In the genomic region with DNA sequence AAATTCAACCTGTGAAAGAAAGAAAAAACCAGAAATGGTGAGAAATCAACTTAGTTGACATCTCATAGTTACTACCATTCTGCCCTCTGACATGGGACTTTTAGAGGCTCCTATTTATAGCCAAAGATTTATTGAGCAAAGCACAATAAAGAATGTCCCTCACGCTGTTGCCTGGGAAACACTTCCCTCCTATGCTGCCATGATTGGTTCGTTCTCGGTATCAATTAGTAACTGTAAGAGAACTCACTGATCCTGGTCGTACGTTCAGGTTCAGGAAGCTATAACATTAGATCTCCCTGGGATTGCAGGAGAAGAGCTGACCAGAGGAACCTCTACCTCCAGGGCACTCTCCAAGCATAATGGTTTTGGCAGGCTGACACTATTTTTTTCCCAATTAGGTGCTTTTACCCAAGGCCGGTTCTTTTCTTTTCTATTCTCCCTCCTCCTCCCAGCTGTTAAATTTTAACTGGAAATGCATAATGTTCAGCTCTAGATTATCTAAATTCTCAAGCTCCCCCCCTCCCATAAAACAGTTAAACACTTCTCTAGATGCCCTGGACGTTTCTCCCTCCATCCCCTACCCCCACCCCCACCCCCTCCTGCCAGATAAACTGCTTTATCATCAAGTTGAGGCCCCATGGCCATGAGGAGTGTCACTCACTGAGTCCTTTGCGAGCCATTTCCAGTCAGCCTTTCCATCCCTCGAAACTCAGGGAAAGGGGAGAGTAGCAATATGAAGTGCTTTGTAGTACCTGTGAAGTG, we compare ENCODE assay signal across 13 mouse cellular contexts.
DNase-seq lines count a peak whose midpoint lies in the region; ATAC-seq and TF ChIP-seq lines count a peak whose summit lies in the region.
"Had no signal": no experiment of that assay in that cellular context is flagged by ENCODE, and none has a peak within 500 bp of the region (broad histone marks: within the 10 kb centered on the region; RNA-seq: fewer than 3 reads in every experiment).

No protein-coding gene starts in this region.

- TF ChIP-seq CTCF in cortical plate, adult 2 months (IDR thresholded peaks at IDR 0.05; ENCODE audit: extremely low read depth, insufficient read depth, low read length) = no peak

- peak overlapping the region; percentile 53 for H3K4me2 ChIP-seq in kidney, embryonic 15.5 days
- H3K4me2 ChIP-seq in hindbrain, embryonic 11.5 days (replicated peaks; ENCODE audit: low read depth, low read length) = 0 out of 2 replicates have a peak overlapping the region, but pooled peaks have one; percentile 2
- H3K4me2 ChIP-seq in limb, embryonic 13.5 days (replicated peaks) = peak overlapping the region; percentile 44
- H3K4me2 ChIP-seq: heart, embryonic 11.5 days; liver, embryonic 15.5 days; stomach, embryonic 15.5 days had no signal

- H3K27me3 ChIP-seq in kidney, embryonic 15.5 days = no peaks in the 10 kb centered on the region
- H3K27me3 ChIP-seq in hindbrain, embryonic 11.5 days (ENCODE audit: control insufficient read depth, insufficient read depth, low read length) = no peaks in the 10 kb centered on the region
- H3K27me3 ChIP-seq in limb, embryonic 13.5 days = no peaks in the 10 kb centered on the region
- H3K27me3 ChIP-seq: liver, embryonic 15.5 days; stomach, embryonic 15.5 days had no signal

- H3K4me3 ChIP-seq in kidney, embryonic 15.5 days (replicated peaks) = peak overlapping the region; percentile 26
- no peak overlapping the region for H3K4me3 ChIP-seq in cortical plate, adult 2 months (ENCODE audit: insufficient read depth, low read length)
- no peak overlapping the region for H3K4me3 ChIP-seq in hindbrain, embryonic 11.5 days (ENCODE audit: low read depth, low read length)
- H3K4me3 ChIP-seq in limb, embryonic 13.5 days = no peak overlapping the region
- H3K4me3 ChIP-seq: liver, embryonic 15.5 days; stomach, embryonic 15.5 days had no signal

- peak; percentile 84 for ATAC-seq in kidney, embryonic 15.5 days (replicated peaks; ENCODE audit: low FRiP score)
- peak; percentile 58 for ATAC-seq in hindbrain, embryonic 11.5 days (ENCODE audit: low FRiP score)
- no peak for ATAC-seq in limb, embryonic 13.5 days (ENCODE audit: low FRiP score, low read depth)
- ATAC-seq: Patski had no signal

- no peaks in the 10 kb centered on the region for H3K9me3 ChIP-seq in kidney, embryonic 15.5 days (replicated peaks)
- H3K9me3 ChIP-seq in hindbrain, embryonic 11.5 days (ENCODE audit: control insufficient read depth, low read length) = no peaks in the 10 kb centered on the region
- no peaks in the 10 kb centered on the region for H3K9me3 ChIP-seq in limb, embryonic 13.5 days
- H3K9me3 ChIP-seq: liver, embryonic 15.5 days; stomach, embryonic 15.5 days had no signal

- no peak for DNase-seq in kidney, postnatal 25 days
- DNase-seq in hindbrain, embryonic 11.5 days (ENCODE audit: low spot score) = no peak
- no peak for DNase-seq in layer of hippocampus, postnatal 36 days
- DNase-seq in right cerebral cortex, postnatal 25 days = no peak
- DNase-seq in c-Kit-positive CD71-positive TER-119-positive erythroid progenitor cells, embryonic 14.5 days (ENCODE audit: low spot score) = no peak
- DNase-seq: cerebellum, postnatal 10 days had no signal

- WGBS in kidney, embryonic 15.5 days = 10% methylated on average over 9 of the region's 9 CpGs
- 22% methylated on average over 9 of the region's 9 CpGs for WGBS in hindbrain, embryonic 11.5 days
- 13% methylated on average over 9 of the region's 9 CpGs for WGBS in limb, embryonic 13.5 days

- H3K4me1 ChIP-seq in kidney, embryonic 15.5 days = peaks cover 17% of the 10 kb centered on the region
- H3K4me1 ChIP-seq in cortical plate, adult 2 months (ENCODE audit: control insufficient read depth, insufficient read depth, low read length) = peaks cover 5% of the 10 kb centered on the region
- 0 out of 2 replicates have a peak, but pooled peaks cover 2% of the 10 kb centered on the region for H3K4me1 ChIP-seq in hindbrain, embryonic 11.5 days (replicated peaks; ENCODE audit: control insufficient read depth, insufficient read depth, low read length)
- H3K4me1 ChIP-seq in limb, embryonic 13.5 days = peaks cover 16% of the 10 kb centered on the region
- H3K4me1 ChIP-seq: liver, embryonic 15.5 days; stomach, embryonic 15.5 days had no signal

- no peak for TF ChIP-seq POLR2A in cortical plate, adult 2 months (IDR thresholded peaks at IDR 0.05; ENCODE audit: extremely low read depth, insufficient read depth, low read length)

- H3K9ac ChIP-seq in kidney, embryonic 15.5 days = no peak overlapping the region
- no peak overlapping the region for H3K9ac ChIP-seq in hindbrain, embryonic 11.5 days (ENCODE audit: low read depth, low read length)
- no peak overlapping the region for H3K9ac ChIP-seq in limb, embryonic 13.5 days
- H3K9ac ChIP-seq: liver, embryonic 15.5 days; stomach, embryonic 15.5 days had no signal

- peak overlapping the region; percentile 64 for H3K27ac ChIP-seq in kidney, embryonic 15.5 days
- peak overlapping the region; percentile 67; the same call in 1 of the 2 replicates for H3K27ac ChIP-seq in cortical plate, adult 2 months (ENCODE audit: insufficient read depth, low read length)
- H3K27ac ChIP-seq in hindbrain, embryonic 11.5 days (ENCODE audit: low read depth, low read length) = no peak overlapping the region
- H3K27ac ChIP-seq in limb, embryonic 13.5 days = no peak overlapping the region
- H3K27ac ChIP-seq: liver, embryonic 15.5 days; stomach, embryonic 15.5 days had no signal

- H3K36me3 ChIP-seq in kidney, embryonic 15.5 days = no peaks in the 10 kb centered on the region
- H3K36me3 ChIP-seq in hindbrain, embryonic 11.5 days (ENCODE audit: control insufficient read depth, insufficient read depth, low read length) = no peaks in the 10 kb centered on the region
- no peaks in the 10 kb centered on the region for H3K36me3 ChIP-seq in limb, embryonic 13.5 days
- H3K36me3 ChIP-seq: liver, embryonic 15.5 days; stomach, embryonic 15.5 days had no signal

Comparison
In these comparisons a context has a peak if more than half of its experiments do, and no peak if none do; other contexts are left out.
1. H3K27ac ChIP-seq: peak in kidney, embryonic 15.5 days (single experiment) and cortical plate, adult 2 months (single experiment); none in hindbrain, embryonic 11.5 days (single experiment) and limb, embryonic 13.5 days (single experiment).
2. H3K4me2 ChIP-seq: peak in every context shown above with its lines; median percentile 53 in kidney, embryonic 15.5 days; 44 in limb, embryonic 13.5 days; 2 in hindbrain, embryonic 11.5 days.